Mouse (Mus musculus) CH12.LX (cell line): ENCODE measurements at regions not wholly inside any gene's neighbourhood (a gene's known extent, or its start where the extent isn't known, plus 50 kb on each side); places are given as distances from the start of the nearest gene placed in this dataset.

ENCODE experiments used
- DNase-seq: peaks from one replicate; pipeline ENCODE4 v3.0.0-alpha.2; 2013; ENCODE audit errors: extremely low read depth
- H3K27ac ChIP-seq: 2 replicates; pipeline ENCODE4 v1.5.1; 2012; ENCODE audit warnings: low read depth, mild to moderate bottlenecking, control low read depth, moderate library complexity; ENCODE audit not compliant: insufficient read depth
- H3K27me3 ChIP-seq: replicated peaks from 2 replicates; pipeline ENCODE3; 2012; ENCODE audit warnings: inconsistent platforms
- H3K36me3 ChIP-seq, 2 experiments: replicated peaks in 1 of 2; 2 replicates each; pipeline versions ENCODE3 to v1.6.1; 2012; ENCODE audit warnings: inconsistent platforms in 1 of 2, low read length in 1 of 2, mild to moderate bottlenecking in 1 of 2, mixed read lengths in 1 of 2, moderate library complexity in 1 of 2; ENCODE audit not compliant: control insufficient read depth in 1 of 2, insufficient read depth in 1 of 2
- H3K4me1 ChIP-seq, 2 experiments: 2 replicates each; pipeline ENCODE4 v1.6.1; 2012; ENCODE audit warnings: inconsistent platforms in 1 of 2, moderate library complexity in 1 of 2; ENCODE audit not compliant: insufficient read depth in 2 of 2, control insufficient read depth in 1 of 2
- H3K4me2 ChIP-seq: 2 replicates; pipeline ENCODE4 v1.6.1; 2012; ENCODE audit warnings: low read depth, mild to moderate bottlenecking, control low read depth; ENCODE audit not compliant: poor library complexity, insufficient read depth, severe bottlenecking
- H3K4me3 ChIP-seq, 3 experiments: fragments of 150-350 bp in 1 of 3; sonication (generic) in 1 of 3; replicated peaks in 1 of 3; 2 replicates each; pipeline versions ENCODE3 to v1.5.1; 2011 to 2012; ENCODE audit warnings: low read depth in 2 of 3, low read length in 2 of 3, mild to moderate bottlenecking in 2 of 3, moderate library complexity in 2 of 3, control low read depth in 1 of 3, improper control_type of control experiment in 1 of 3, inconsistent platforms in 1 of 3, mixed read lengths in 1 of 3; ENCODE audit not compliant: poor library complexity in 1 of 3
- H3K79me2 ChIP-seq: replicated peaks from 2 replicates; pipeline ENCODE4 v1.6.1; 2012; ENCODE audit warnings: mild to moderate bottlenecking, moderate library complexity; ENCODE audit not compliant: control insufficient read depth, poor library complexity, insufficient read depth, severe bottlenecking; ENCODE audit errors: extremely low read depth
- H3K9ac ChIP-seq: 2 replicates; pipeline ENCODE4 v1.6.1; 2012; ENCODE audit warnings: low read depth, mild to moderate bottlenecking, control low read depth, moderate library complexity; ENCODE audit not compliant: insufficient read depth
- H3K9me3 ChIP-seq: replicated peaks from 2 replicates; pipeline ENCODE3; 2012; ENCODE audit warnings: low read length, inconsistent platforms, mixed read lengths
- BHLHE40 ChIP-seq: IDR thresholded peaks from 2 replicates; pipeline ENCODE4 v1.6.1; 2011; ENCODE audit warnings: mild to moderate bottlenecking, low read depth, low read length, improper control_type of control experiment
- CHD1 ChIP-seq: IDR thresholded peaks from 2 replicates; pipeline ENCODE4 v1.6.1; 2012; ENCODE audit warnings: low read depth, low read length, improper control_type of control experiment, inconsistent platforms
- CTCF ChIP-seq, 2 experiments: IDR thresholded peaks in 1 of 2; conservative IDR thresholded peaks in 1 of 2; 2 replicates each; pipeline ENCODE4 v1.5.1; 2011 to 2012; ENCODE audit warnings: low read depth in 2 of 2, low read length in 2 of 2, improper control_type of control experiment in 1 of 2, inconsistent platforms in 1 of 2, mild to moderate bottlenecking in 1 of 2, moderate library complexity in 1 of 2
- E2F4 ChIP-seq: IDR thresholded peaks from 2 replicates; pipeline ENCODE4 v1.6.1; 2011; ENCODE audit warnings: low read depth, low read length, improper control_type of control experiment; ENCODE audit not compliant: insufficient replicate concordance
- ETS1 ChIP-seq: conservative IDR thresholded peaks from 2 replicates; pipeline ENCODE4 v1.6.1; 2012; ENCODE audit warnings: low read depth, mild to moderate bottlenecking, inconsistent platforms, low read length, improper control_type of control experiment, moderate library complexity
- GABPA ChIP-seq: IDR thresholded peaks from 2 replicates; pipeline ENCODE4 v1.6.1; 2012; ENCODE audit warnings: low read depth, low read length, improper control_type of control experiment, inconsistent platforms; ENCODE audit not compliant: insufficient replicate concordance
- HCFC1 ChIP-seq: IDR thresholded peaks from 2 replicates; pipeline ENCODE4 v1.6.1; 2012; ENCODE audit warnings: low read depth, mild to moderate bottlenecking, inconsistent platforms, low read length, improper control_type of control experiment
- IRF4 ChIP-seq: IDR thresholded peaks from 2 replicates; pipeline ENCODE4 v1.6.1; 2014; ENCODE audit warnings: low read depth, mild to moderate bottlenecking, inconsistent platforms, low read length, improper control_type of control experiment
- JUN ChIP-seq: IDR thresholded peaks from 2 replicates; pipeline ENCODE4 v1.6.1; 2011; ENCODE audit warnings: low read depth, mild to moderate bottlenecking, low read length, improper control_type of control experiment, moderate library complexity; ENCODE audit not compliant: insufficient read depth
- JUND ChIP-seq: conservative IDR thresholded peaks from 2 replicates; pipeline ENCODE4 v1.6.1; 2011; ENCODE audit warnings: low read depth, low read length, improper control_type of control experiment
- KAT2A ChIP-seq: IDR thresholded peaks from 2 replicates; pipeline ENCODE4 v1.6.1; 2012; ENCODE audit warnings: low read length, improper control_type of control experiment, inconsistent platforms; ENCODE audit not compliant: insufficient replicate concordance
- MAFK ChIP-seq: IDR thresholded peaks from 2 replicates; pipeline ENCODE4 v1.6.1; 2011; ENCODE audit warnings: low read length, improper control_type of control experiment; ENCODE audit not compliant: insufficient replicate concordance
- MAX ChIP-seq: IDR thresholded peaks from 2 replicates; pipeline ENCODE4 v1.6.1; 2011; ENCODE audit warnings: low read length, improper control_type of control experiment
- MAZ ChIP-seq: IDR thresholded peaks from 2 replicates; pipeline ENCODE4 v1.6.1; 2012; ENCODE audit warnings: low read depth, mild to moderate bottlenecking, inconsistent platforms, low read length, improper control_type of control experiment, moderate library complexity
- MEF2A ChIP-seq: IDR thresholded peaks from 2 replicates; pipeline ENCODE4 v1.6.1; 2014; ENCODE audit warnings: low read depth, mild to moderate bottlenecking, inconsistent platforms, low read length, improper control_type of control experiment, borderline replicate concordance
- NELFE ChIP-seq: IDR thresholded peaks from 2 replicates; pipeline ENCODE4 v1.6.1; 2011; ENCODE audit warnings: low read depth, low read length, improper control_type of control experiment
- RAD21 ChIP-seq: IDR thresholded peaks from 2 replicates; pipeline ENCODE4 v1.6.1; 2011; ENCODE audit warnings: low read depth, mild to moderate bottlenecking, low read length, improper control_type of control experiment, moderate library complexity
- RCOR1 ChIP-seq: conservative IDR thresholded peaks from 2 replicates; pipeline ENCODE4 v1.6.1; 2012; ENCODE audit warnings: low read depth, mild to moderate bottlenecking, inconsistent platforms, low read length, improper control_type of control experiment
- SIN3A ChIP-seq: IDR thresholded peaks from 2 replicates; pipeline ENCODE4 v1.6.1; 2012; ENCODE audit warnings: low read length, improper control_type of control experiment, inconsistent platforms
- TBP ChIP-seq: conservative IDR thresholded peaks from 2 replicates; pipeline ENCODE4 v1.6.1; 2011; ENCODE audit warnings: low read depth, low read length, improper control_type of control experiment
- TCF12 ChIP-seq: IDR thresholded peaks from 2 replicates; pipeline ENCODE4 v1.6.1; 2014; ENCODE audit warnings: low read depth, mild to moderate bottlenecking, inconsistent platforms, low read length, improper control_type of control experiment
- USF1 ChIP-seq: IDR thresholded peaks from 2 replicates; pipeline ENCODE4 v1.6.1; 2014; ENCODE audit warnings: low read depth, mild to moderate bottlenecking, inconsistent platforms, low read length, improper control_type of control experiment
- USF2 ChIP-seq: conservative IDR thresholded peaks from 2 replicates; pipeline ENCODE4 v1.6.1; 2011; ENCODE audit warnings: low read depth, low read length, improper control_type of control experiment
- ZC3H11A ChIP-seq: IDR thresholded peaks from 2 replicates; pipeline ENCODE4 v1.6.1; 2012; ENCODE audit warnings: low read depth, mild to moderate bottlenecking, inconsistent platforms, low read length, improper control_type of control experiment
- dilution Hi-C: fragments of 300-500 bp; cut with MboI; formaldehyde crosslinking; loops from 2 replicates; pipeline ENCODE4 v1.14.3; 2020; ENCODE audit warnings: low sequenced_read_pairs; ENCODE audit not compliant: extremely low pct_unique_long_range_greater_than_20kb, extremely low pct_ligation_motif_present
- in situ Hi-C: fragments of 300-500 bp; cut with MboI; formaldehyde crosslinking; loops from 3 replicates; pipeline ENCODE4 v1.14.3; 2019; ENCODE audit warnings: low sequenced_read_pairs, low pct_ligation_motif_present, low pct_unique_long_range_greater_than_20kb, mixed read lengths

GRCm38 (mm10) chr15:93913462-93913861 lies 317.8 kb upstream of the Prickle1 start:
- no peak overlapping the region for H3K9ac ChIP-seq
- peaks cover 14% of the 10 kb centered on the region for H3K9me3 ChIP-seq
- dilution Hi-C loops, result no loop called here
- no peak overlapping the region for H3K27ac ChIP-seq
- H3K4me3 ChIP-seq, result no peak overlapping the region
- no peak overlapping the region for H3K4me2 ChIP-seq
- no peaks in the 10 kb centered on the region for H3K36me3 ChIP-seq
- H3K79me2 ChIP-seq, result no peaks in the 10 kb centered on the region
- TF ChIP-seq HCFC1 (no peak), RAD21 (no peak), USF1 (no peak), ETS1 (no peak), RCOR1 (no peak), GABPA (no peak), TBP (no peak), SIN3A (no peak), IRF4 (no peak), TCF12 (no peak), ZC3H11A (no peak), KAT2A (no peak), JUN (no peak), MAX (no peak)
- TF ChIP-seq, all 38 proteins: peak for 0
- in situ Hi-C loops, result no loop called here
- H3K4me1 ChIP-seq, result 0 out of 4 replicates have a peak, but pooled peaks cover 0 to 2% of the 10 kb centered on the region in 2 experiments
- no peaks in the 10 kb centered on the region for H3K27me3 ChIP-seq
- no peak for DNase-seq

DNA sequence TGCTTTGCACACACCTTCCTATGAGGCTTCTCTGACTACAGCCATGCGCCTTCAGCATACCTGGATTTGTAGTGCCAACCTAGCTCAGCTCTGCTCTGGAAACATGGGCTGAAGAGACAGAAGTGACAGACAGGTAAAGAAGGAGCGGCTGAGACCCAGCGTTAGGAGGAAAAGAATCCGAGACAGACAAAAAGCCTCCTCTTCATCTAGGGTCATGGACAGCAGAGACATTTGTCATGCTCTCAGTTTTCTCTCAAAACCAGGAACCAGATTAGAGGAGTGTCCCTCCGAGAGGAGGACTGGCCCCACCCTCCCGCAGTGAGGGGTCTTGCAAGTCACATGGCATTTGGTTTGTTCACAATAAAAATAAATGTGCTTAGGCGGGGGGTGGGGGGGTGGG lies 317.4 kb upstream of the Prickle1 start:
- no peak overlapping the region for H3K9ac ChIP-seq
- DNase-seq, result no peak
- H3K9me3 ChIP-seq, result peaks cover 16% of the 10 kb centered on the region
- no peak overlapping the region for H3K27ac ChIP-seq
- H3K4me2 ChIP-seq, result no peak overlapping the region
- 0 out of 4 replicates have a peak, but pooled peaks cover 0 to 2% of the 10 kb centered on the region in 2 experiments for H3K4me1 ChIP-seq
- H3K27me3 ChIP-seq, result no peaks in the 10 kb centered on the region
- dilution Hi-C loops, result no loop called here
- in situ Hi-C loops, result no loop called here
- no peaks in the 10 kb centered on the region for H3K36me3 ChIP-seq
- no peaks in the 10 kb centered on the region for H3K79me2 ChIP-seq
- TF ChIP-seq TBP, result no peak
- no peak for TF ChIP-seq BHLHE40
- no peak for TF ChIP-seq MEF2A
- TF ChIP-seq NELFE, result no peak
- no peak for TF ChIP-seq MAZ
- no peak for TF ChIP-seq GABPA
- no peak for TF ChIP-seq USF2
- TF ChIP-seq JUND, result no peak
- TF ChIP-seq RAD21, result no peak
- TF ChIP-seq CTCF (conservative IDR thresholded peaks at IDR 0.05 in 1 of 2, IDR thresholded peaks at IDR 0.05 in 1 of 2; ENCODE audit: low read depth in 2 of 2, low read length in 2 of 2), result no peak
- no peak for TF ChIP-seq CHD1
- no peak for TF ChIP-seq MAFK
- TF ChIP-seq TCF12, result no peak
- TF ChIP-seq E2F4, result no peak
- H3K4me3 ChIP-seq, result no peak overlapping the region
